ENCODE assay signal across 8 mouse cellular contexts in the genomic region with DNA sequence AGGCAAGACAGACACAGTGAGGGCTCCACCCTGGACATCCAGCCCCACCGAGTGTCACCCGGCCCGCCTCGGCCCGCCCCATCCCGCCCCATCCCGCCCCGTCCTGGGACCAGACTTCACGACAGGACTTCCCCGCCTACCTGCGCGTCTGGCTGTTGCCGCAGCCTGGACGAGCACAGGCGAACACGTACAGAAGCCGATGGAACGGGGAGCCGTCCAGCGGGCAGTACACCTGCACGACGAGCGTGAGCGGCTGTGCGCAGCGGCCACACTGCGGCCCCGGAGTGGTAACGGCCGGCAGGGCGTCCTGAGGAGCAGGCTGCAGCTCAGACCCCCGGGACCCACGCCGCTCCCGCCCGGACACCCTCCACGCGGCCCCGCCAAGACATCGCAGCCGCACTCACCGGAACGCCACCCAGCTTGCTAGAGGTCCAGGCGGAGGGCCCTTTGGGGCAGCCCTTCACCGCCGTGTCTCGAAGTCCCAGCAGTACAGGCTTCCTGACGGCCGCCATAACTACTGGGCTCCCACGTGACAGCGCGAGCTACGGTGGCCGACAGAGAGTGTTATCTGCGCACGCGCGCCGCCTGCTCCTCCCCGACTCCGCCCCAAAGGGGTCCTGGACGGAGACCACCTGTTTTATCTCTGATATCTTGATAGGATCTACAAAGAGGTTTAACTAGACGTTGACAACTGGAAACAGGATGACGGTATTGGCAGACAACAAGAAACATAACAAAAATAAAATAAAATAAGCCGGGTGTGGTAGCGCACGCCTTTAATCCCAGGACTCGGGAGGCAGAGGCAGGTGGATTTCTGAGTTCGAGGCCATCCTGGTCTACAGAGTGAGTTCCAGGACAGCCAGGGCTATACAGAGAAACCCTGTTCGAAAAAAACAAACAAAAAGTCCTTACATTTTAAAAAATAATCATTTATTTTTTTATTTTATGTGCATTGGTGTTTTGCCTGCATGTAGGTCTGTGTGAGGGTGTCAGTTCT. TPM values are rescaled to one million over a fixed set of nuclear protein-coding genes. Genes with fewer than 3 reads are reported as not detected.
A peak's percentile ranks its signal among the peaks of the same experiment; 100 is the strongest.
DNase-seq lines count a peak whose midpoint lies in the region; ATAC-seq and TF ChIP-seq lines count a peak whose summit lies in the region.

Gene Pdcd2l, minus strand, starts transcription at position 530 of the 997 bp plus-strand sequence.

- TF ChIP-seq CTCF in midbrain, postnatal 0 days (IDR thresholded peaks at IDR 0.05) = no peak

- no peaks in the 10 kb centered on the region for H3K9me3 ChIP-seq in embryonic facial prominence, embryonic 14.5 days (ENCODE audit: control insufficient read depth, low read length)
- H3K9me3 ChIP-seq in limb, embryonic 14.5 days (ENCODE audit: control insufficient read depth, low read length) = no peaks in the 10 kb centered on the region
- H3K9me3 ChIP-seq in midbrain, postnatal 0 days (ENCODE audit: low read length) = no peaks in the 10 kb centered on the region

- H3K9ac ChIP-seq in embryonic facial prominence, embryonic 14.5 days (ENCODE audit: low read depth, low read length) = peak within 1 kb of the TSS; percentile 92
- H3K9ac ChIP-seq in limb, embryonic 14.5 days (ENCODE audit: low read depth, low read length, severe bottlenecking) = peak within 1 kb of the TSS; percentile 89
- peak within 1 kb of the TSS; percentile 93 for H3K9ac ChIP-seq in midbrain, postnatal 0 days (replicated peaks; ENCODE audit: low read length, poor library complexity, severe bottlenecking)

- peak; percentile 93 for ATAC-seq in embryonic facial prominence, embryonic 14.5 days (ENCODE audit: low read depth)
- ATAC-seq in limb, embryonic 14.5 days (ENCODE audit: low FRiP score, low read depth) = peak; percentile 95
- peak; percentile 95 for ATAC-seq in midbrain, postnatal 0 days (ENCODE audit: low FRiP score)

- H3K27ac ChIP-seq in embryonic facial prominence, embryonic 14.5 days (replicated peaks; ENCODE audit: low read depth, low read length) = peak within 1 kb of the TSS; percentile 17; the same call in 1 of the 2 replicates
- H3K27ac ChIP-seq in limb, embryonic 14.5 days (replicated peaks; ENCODE audit: low read depth, low read length) = peak within 1 kb of the TSS; percentile 63
- H3K27ac ChIP-seq in midbrain, postnatal 0 days (ENCODE audit: low read depth, low read length) = peak within 1 kb of the TSS; percentile 79

- 6% methylated on average over 34 of the region's 70 CpGs for WGBS in embryonic facial prominence, embryonic 14.5 days
- 3% methylated on average over 67 of the region's 70 CpGs for WGBS in limb, embryonic 14.5 days
- 4% methylated on average over 65 of the region's 70 CpGs for WGBS in midbrain, postnatal 0 days

- H3K4me2 ChIP-seq in embryonic facial prominence, embryonic 14.5 days (ENCODE audit: low read depth, low read length) = peak within 1 kb of the TSS; percentile 62
- peak within 1 kb of the TSS; percentile 78 for H3K4me2 ChIP-seq in limb, embryonic 14.5 days (replicated peaks; ENCODE audit: low read depth, low read length, severe bottlenecking)
- peak within 1 kb of the TSS; percentile 90 for H3K4me2 ChIP-seq in midbrain, postnatal 0 days (ENCODE audit: low read depth, low read length, poor library complexity, severe bottlenecking)

- H3K27me3 ChIP-seq in embryonic facial prominence, embryonic 14.5 days (replicated peaks; ENCODE audit: control insufficient read depth, insufficient read depth, low read length) = no peaks in the 10 kb centered on the region
- H3K27me3 ChIP-seq in limb, embryonic 14.5 days (ENCODE audit: control insufficient read depth, insufficient read depth, low read length) = no peaks in the 10 kb centered on the region
- no peaks in the 10 kb centered on the region for H3K27me3 ChIP-seq in midbrain, postnatal 0 days (ENCODE audit: insufficient read depth, low read length)

- DNase-seq in 3T3-L1 (ENCODE audit: low read depth, low spot score) = peak; percentile 81
- DNase-seq in adrenal gland, postnatal 4 days (ENCODE audit: low spot score in 2 of 2) = peak; percentile 83 to 93
- DNase-seq in embryonic facial prominence, embryonic 14.5 days (ENCODE audit: low spot score) = peak; percentile 93
- peak; percentile 89 for DNase-seq in heart, adult 8-10 months (ENCODE audit: low spot score)
- peak; percentile 92 for DNase-seq in kidney, adult 9 months
- peak; percentile 90 for DNase-seq in limb, embryonic 14.5 days (ENCODE audit: low spot score)
- peak; percentile 94 for DNase-seq in midbrain, postnatal 0 days (ENCODE audit: low spot score)
- DNase-seq in spleen, postnatal 14 days (ENCODE audit: low spot score in 2 of 2) = peak; percentile 83 to 90

- H3K4me3 ChIP-seq in embryonic facial prominence, embryonic 14.5 days (ENCODE audit: low read depth, low read length) = peak within 1 kb of the TSS; percentile 97
- H3K4me3 ChIP-seq in limb, embryonic 14.5 days (replicated peaks; ENCODE audit: low read length) = peak within 1 kb of the TSS; percentile 92
- peak within 1 kb of the TSS; percentile 97 for H3K4me3 ChIP-seq in midbrain, postnatal 0 days (ENCODE audit: low read depth, low read length)

- 0 out of 2 replicates have a peak, but pooled peaks have one; percentile 35 for TF ChIP-seq POLR2A in limb, embryonic 14.5 days (IDR thresholded peaks at IDR 0.05; ENCODE audit: borderline replicate concordance, extremely low read depth, insufficient read depth, insufficient read length)

- H3K4me1 ChIP-seq in embryonic facial prominence, embryonic 14.5 days (ENCODE audit: control insufficient read depth, insufficient read depth, low read length) = peaks cover 4% of the 10 kb centered on the region
- no peaks in the 10 kb centered on the region for H3K4me1 ChIP-seq in limb, embryonic 14.5 days (ENCODE audit: control insufficient read depth, insufficient read depth, low read length)
- H3K4me1 ChIP-seq in midbrain, postnatal 0 days (ENCODE audit: insufficient read depth, low read length) = no peaks in the 10 kb centered on the region

- H3K36me3 ChIP-seq in embryonic facial prominence, embryonic 14.5 days (ENCODE audit: control insufficient read depth, insufficient read depth, low read length) = peaks cover 33% of the 10 kb centered on the region
- peaks cover 26% of the 10 kb centered on the region for H3K36me3 ChIP-seq in limb, embryonic 14.5 days (ENCODE audit: control insufficient read depth, insufficient read depth, low read length)
- peaks cover 21% of the 10 kb centered on the region for H3K36me3 ChIP-seq in midbrain, postnatal 0 days (ENCODE audit: insufficient read depth, low read length)

RNA-seq across cellular contexts. Expression of gene Pdcd2l, which starts in this region (rescaled TPM):
- 10 to 100 TPM; 28.3 to 31.6 TPM for total RNA-seq in adrenal gland, postnatal 4 days (2021)
- 47.5 and 55.0 TPM in 2 replicates for polyA plus RNA-seq in embryonic facial prominence, embryonic 14.5 days (2014; fragmentation: Nextera tagmentation; extraction: Ambion mirVana)
- 10 to 100 TPM; 19.2 to 21.2 (median 20.1) TPM for total RNA-seq in heart, adult 8-10 months (2022)
- 44.0 and 44.5 TPM in 2 replicates for polyA plus RNA-seq in limb, embryonic 14.5 days (2012; rRNA removed)
- 49.9 and 57.1 TPM in 2 replicates for polyA plus RNA-seq in limb, embryonic 14.5 days (2014; fragmentation: Nextera tagmentation; extraction: Ambion mirVana)
- 35.0 and 39.7 TPM in 2 replicates for total RNA-seq in midbrain, postnatal 0 days (2014; rRNA removed)
- polyA plus RNA-seq in midbrain, postnatal 0 days (2015; fragmentation: Nextera tagmentation; extraction: Ambion mirVana) = 64.4 and 68.0 TPM in 2 replicates

Comparison
In these comparisons a context has a peak if more than half of its experiments do, and no peak if none do; other contexts are left out.
1. Peak in every context shown above with its lines: DNase-seq, ATAC-seq, H3K4me3 ChIP-seq and H3K27ac ChIP-seq.
2. H3K27ac ChIP-seq: peak in every context shown above with its lines; median percentile 79 in midbrain, postnatal 0 days; 63 in limb, embryonic 14.5 days; 17 in embryonic facial prominence, embryonic 14.5 days.